Mouse (Mus musculus) neutrophil, adult 83 days (primary cell): ENCODE data around the gene Sec14l5. TPM values are rescaled to one million over a fixed set of nuclear protein-coding genes. Genes with fewer than 3 reads are reported as not detected.

ENCODE experiments used
- total RNA-seq, 2 experiments: library from RNA; stranded (reverse); gene quantifications; one replicate each; pipeline ENCODE4 v1.2.4; 2023

Sec14l5 gene
- not detected for total RNA-seq

DNA sequence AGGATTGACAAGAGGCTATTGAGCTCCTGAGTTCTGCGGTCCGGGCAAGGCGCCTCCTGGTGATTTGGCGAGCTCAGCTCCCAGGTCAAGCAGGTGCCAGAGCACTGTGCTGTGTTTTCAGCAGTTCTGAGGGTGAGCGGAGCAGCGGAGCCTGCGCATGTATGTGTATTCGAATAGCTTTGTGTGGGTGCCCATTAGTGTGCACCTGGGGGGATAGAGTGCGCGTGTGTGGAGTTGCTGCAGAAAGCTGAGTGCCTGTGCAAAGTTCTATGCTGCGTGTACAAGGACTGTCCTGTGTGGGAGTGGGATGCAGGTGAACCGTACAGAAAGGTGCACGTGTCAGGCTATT lies at the start of gene Sec14l5:
Gene Sec14l5, plus strand, starts transcription at position 73 of the 349 bp plus-strand sequence.

DNA sequence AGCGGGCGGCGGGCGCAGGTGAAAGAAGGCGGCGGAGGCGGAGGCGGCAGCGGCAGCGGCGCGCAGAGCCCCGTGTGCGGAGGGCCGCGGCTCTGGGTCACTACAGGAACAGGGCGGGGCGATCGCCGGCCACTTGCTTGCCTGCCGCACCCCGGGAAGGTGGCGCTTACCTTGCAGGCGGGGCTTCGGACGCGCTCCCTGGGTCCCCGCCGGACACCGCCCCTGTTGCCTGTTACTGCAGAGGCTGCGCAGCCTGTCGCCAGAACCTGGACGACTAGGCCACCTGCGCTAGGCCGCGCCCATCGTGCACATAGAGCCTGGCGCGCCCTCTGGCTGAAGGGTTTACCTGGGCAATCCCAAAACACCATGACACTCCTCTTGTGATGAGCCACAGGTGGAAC lies 14.5 kb upstream of the Sec14l5 start, which contains the start of gene Ppl:
Gene Ppl, minus strand, starts transcription at position 21 of the 401 bp plus-strand sequence.

GRCm38 (mm10) chr16:5203668-5204433 lies 56.9 kb downstream of the Sec14l5 start, which contains the start of gene Nagpa:
Gene Nagpa, minus strand, starts transcription at chr16:5204012.

GRCm38 (mm10) chr16:5222140-5222539 lies 75.2 kb downstream of the Sec14l5 start, which contains the start of gene AU021092:
Gene AU021092, minus strand, starts transcription at chr16:5222299.

DNA sequence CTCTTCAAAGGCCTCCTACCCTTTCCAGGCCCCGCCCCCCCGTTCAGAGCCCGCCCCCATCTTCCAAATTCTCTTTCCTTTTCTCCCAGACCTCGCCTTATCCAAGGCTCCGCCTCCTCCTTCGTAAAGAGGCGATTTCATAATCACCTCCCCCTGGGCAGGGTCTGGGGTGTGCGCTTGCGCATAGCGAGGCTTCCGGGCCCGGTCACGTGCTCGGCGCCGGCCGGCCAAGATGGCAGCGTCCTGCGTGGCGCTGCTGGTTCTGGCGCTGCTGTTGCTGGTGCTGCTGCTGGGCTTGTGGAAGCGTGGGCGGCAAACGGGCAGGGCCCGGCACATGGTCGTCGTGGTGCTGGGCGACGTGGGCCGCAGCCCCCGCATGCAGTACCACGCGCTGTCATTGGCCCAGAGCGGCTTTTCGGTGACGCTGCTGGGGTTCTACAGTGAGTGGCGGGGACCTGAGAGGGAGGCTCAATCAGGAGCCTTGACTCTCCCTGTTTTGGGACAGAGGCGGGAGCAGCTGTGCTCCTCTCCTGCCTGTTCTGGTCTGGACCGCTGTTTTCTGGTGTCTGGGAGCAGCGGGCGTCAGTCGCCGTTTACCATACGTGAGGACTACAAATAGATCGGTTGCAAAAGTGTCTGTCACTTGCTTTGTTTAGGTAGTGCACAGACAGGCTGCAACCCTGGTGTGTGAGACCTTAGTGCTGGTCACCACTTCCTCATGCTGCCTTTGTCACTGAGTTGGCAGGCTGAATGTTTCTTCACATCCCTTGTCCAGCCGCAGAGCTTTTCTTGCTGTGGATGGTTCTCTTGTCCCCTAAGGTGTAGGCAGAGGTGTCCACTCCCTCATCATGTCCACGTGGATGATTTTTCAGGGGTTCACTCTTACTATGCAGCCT lies 86.8 kb downstream of the Sec14l5 start, which contains the start of gene Alg1:
Gene Alg1, plus strand, starts transcription at position 204 of the 896 bp plus-strand sequence.

Other genes with a start within 250 kb of the Sec14l5 start
- gene Nudt16l1, start 208.3 kb upstream of the Sec14l5 start, total RNA-seq: 10 to 100 TPM; 27.4 to 28.9 TPM
- gene Anks3, start 182.9 kb upstream of the Sec14l5 start, total RNA-seq: 10 to 100 TPM; 37.1 to 42.3 TPM
- not detected for gene Sept12, start 149.3 kb upstream of the Sec14l5 start, total RNA-seq
- not detected for gene Smim22, start 139.8 kb upstream of the Sec14l5 start, total RNA-seq
- 100 to 1,000 TPM; 243 to 295 TPM for gene Rogdi, start 133.6 kb upstream of the Sec14l5 start, total RNA-seq
- gene Glyr1, start 97.2 kb upstream of the Sec14l5 start, total RNA-seq: 100 to 1,000 TPM; 126 to 128 TPM
- 10 to 100 TPM; 58.3 to 69.4 TPM for gene Ubn1, start 97.1 kb upstream of the Sec14l5 start, total RNA-seq
- under 1 TPM; 0.18 to 0.22 TPM for gene Ppl, start 14.7 kb upstream of the Sec14l5 start, total RNA-seq
- 10 to 100 TPM; 29.1 to 35.5 TPM for gene Nagpa, start 56.9 kb downstream of the Sec14l5 start, total RNA-seq
- not detected for gene AU021092, start 75.2 kb downstream of the Sec14l5 start, total RNA-seq
- gene Alg1, start 86.5 kb downstream of the Sec14l5 start, total RNA-seq: 10 to 100 TPM; 15.7 to 16.2 TPM
- 1 to 10 TPM; 3.9 to 6.5 TPM for gene Eef2kmt, start 108.9 kb downstream of the Sec14l5 start, total RNA-seq